Mouse (Mus musculus): Measurements from ENCODE around the gene Nog.

Nog gene

DNA sequence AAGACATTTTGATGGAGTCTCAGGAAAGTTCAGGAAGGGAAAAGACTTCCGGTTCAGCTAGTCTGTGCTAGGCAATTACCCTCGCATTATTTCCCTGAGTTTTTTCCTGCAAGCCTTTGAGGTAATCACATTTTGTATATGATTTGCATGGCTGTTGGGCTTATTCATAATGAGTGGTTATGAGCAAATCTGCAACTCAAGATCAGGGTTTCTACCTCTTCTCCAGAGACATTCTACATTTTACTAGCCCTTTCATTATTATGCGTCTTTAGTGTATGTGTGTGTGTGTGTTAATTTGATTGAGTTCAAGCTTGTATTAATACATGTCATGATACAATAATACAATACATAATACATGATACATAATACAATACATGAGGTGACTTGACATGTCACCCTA is 34.6 kb downstream of the Nog start:
- DNase-seq (ENCODE audit: low spot score in 2 of 2): no peak

DNA sequence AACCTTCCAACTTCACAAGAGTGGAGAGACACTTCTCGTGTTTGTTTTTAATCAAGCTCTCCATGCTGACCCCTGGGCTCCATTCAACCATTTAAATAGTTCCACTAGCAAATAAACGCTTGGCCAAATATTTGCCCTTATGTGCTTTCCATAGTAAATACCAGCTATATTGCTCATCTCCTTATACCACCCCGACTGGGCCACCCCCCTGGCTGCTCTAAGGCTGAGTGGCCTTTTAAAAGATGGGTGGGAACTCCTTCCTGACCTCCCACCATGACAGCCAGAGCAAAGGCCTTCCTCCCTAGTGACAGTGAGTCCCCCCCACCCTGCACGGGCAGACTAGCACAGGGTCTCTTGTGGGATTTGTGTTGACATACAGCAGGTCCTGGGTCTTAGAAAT is 37.1 kb downstream of the Nog start:
- DNase-seq (ENCODE audit: low spot score in 2 of 2): no peak

DNA sequence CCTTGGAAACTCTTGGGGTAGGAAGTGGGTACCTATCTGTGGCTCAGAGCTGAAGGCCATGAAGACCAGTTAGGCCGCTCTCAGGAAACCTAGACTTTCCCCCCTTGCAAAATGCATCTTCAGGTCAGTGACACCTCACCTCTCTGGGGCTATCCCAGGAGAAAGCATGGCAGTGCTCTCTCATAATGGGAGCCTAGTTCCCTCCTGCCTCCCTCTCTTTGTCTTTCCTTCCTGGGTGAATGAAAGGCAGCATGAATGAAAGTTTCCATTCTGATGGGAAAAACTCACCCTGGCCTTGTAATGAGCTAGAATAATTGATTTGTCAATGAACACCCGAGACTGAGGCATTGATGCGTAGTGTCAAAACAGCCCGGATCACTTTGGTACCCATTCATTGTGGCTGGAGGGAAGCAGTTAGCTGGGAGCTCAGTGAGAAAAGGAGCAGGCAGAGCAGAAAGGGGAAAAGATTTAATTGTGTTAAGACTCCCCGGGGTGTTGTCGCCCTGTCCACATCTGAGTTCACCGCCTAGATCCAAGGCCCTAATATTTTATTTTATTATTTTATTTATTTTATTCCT is 42.7 kb downstream of the Nog start:
- DNase-seq (ENCODE audit: low spot score in 2 of 2): no peak

DNA sequence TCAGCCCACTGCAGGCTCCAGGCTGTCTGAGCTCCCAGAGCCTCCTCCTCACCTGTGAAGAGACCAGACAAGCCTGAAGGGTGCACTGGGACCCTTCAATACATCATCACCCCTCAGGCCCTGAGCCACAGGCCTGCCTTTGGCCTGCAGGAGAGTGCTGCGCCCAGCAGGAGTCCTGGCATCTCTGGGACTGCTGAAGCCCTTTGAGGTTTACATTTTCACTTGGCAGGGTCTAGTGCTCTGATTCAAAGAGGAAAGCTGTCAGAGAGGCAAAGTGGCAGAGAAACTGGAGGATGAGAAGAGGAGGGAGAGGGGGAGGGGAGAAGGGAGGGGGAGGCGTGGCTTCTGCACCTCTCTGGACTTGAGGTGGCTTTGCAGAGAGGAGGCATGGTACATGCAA is 44.2 kb downstream of the Nog start:
- no peak for DNase-seq (ENCODE audit: low spot score in 2 of 2)

DNA sequence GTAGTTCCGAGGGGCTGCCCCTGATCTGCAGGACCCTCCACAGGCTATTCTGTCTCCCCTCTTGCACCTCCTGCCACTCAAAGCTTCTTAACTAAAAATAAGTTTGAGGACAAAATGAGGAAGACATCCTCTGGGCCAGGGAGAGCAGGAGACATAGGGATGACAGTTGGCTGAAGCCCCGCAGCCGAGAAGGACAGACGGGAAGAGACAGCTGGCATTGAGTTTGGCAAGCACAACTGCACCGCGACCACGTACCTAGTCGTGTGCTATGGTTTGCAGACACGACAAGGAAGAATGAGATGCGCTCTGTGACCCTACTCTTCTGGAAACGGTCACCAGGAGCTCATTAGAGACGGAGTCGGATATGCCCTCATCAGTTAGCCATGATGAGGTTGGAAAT is 48.2 kb downstream of the Nog start:
- no peak for DNase-seq (ENCODE audit: low spot score in 2 of 2)

All from urinary bladder, postnatal 4 days (tissue).